Mouse (Mus musculus) CH12.LX (cell line): ENCODE results near the gene Ecel1. TPM values are rescaled to one million over a fixed set of nuclear protein-coding genes. Genes with fewer than 3 reads are reported as not detected.

ENCODE experiments used
- DNase-seq: peaks from one replicate; pipeline ENCODE4 v3.0.0-alpha.2; 2013; ENCODE audit errors: extremely low read depth
- H3K27ac ChIP-seq: 2 replicates; pipeline ENCODE4 v1.5.1; 2012; ENCODE audit warnings: low read depth, mild to moderate bottlenecking, control low read depth, moderate library complexity; ENCODE audit not compliant: insufficient read depth
- H3K27me3 ChIP-seq: replicated peaks from 2 replicates; pipeline ENCODE3; 2012; ENCODE audit warnings: inconsistent platforms
- H3K36me3 ChIP-seq, 2 experiments: replicated peaks in 1 of 2; 2 replicates each; pipeline versions ENCODE3 to v1.6.1; 2012; ENCODE audit warnings: inconsistent platforms in 1 of 2, low read length in 1 of 2, mild to moderate bottlenecking in 1 of 2, mixed read lengths in 1 of 2, moderate library complexity in 1 of 2; ENCODE audit not compliant: control insufficient read depth in 1 of 2, insufficient read depth in 1 of 2
- H3K4me1 ChIP-seq, 2 experiments: 2 replicates each; pipeline ENCODE4 v1.6.1; 2012; ENCODE audit warnings: inconsistent platforms in 1 of 2, moderate library complexity in 1 of 2; ENCODE audit not compliant: insufficient read depth in 2 of 2, control insufficient read depth in 1 of 2
- H3K4me2 ChIP-seq: 2 replicates; pipeline ENCODE4 v1.6.1; 2012; ENCODE audit warnings: low read depth, mild to moderate bottlenecking, control low read depth; ENCODE audit not compliant: poor library complexity, insufficient read depth, severe bottlenecking
- H3K4me3 ChIP-seq, 3 experiments: fragments of 150-350 bp in 1 of 3; sonication (generic) in 1 of 3; replicated peaks in 1 of 3; 2 replicates each; pipeline versions ENCODE3 to v1.5.1; 2011 to 2012; ENCODE audit warnings: low read depth in 2 of 3, low read length in 2 of 3, mild to moderate bottlenecking in 2 of 3, moderate library complexity in 2 of 3, control low read depth in 1 of 3, improper control_type of control experiment in 1 of 3, inconsistent platforms in 1 of 3, mixed read lengths in 1 of 3; ENCODE audit not compliant: poor library complexity in 1 of 3
- H3K79me2 ChIP-seq: replicated peaks from 2 replicates; pipeline ENCODE4 v1.6.1; 2012; ENCODE audit warnings: mild to moderate bottlenecking, moderate library complexity; ENCODE audit not compliant: control insufficient read depth, poor library complexity, insufficient read depth, severe bottlenecking; ENCODE audit errors: extremely low read depth
- H3K9ac ChIP-seq: 2 replicates; pipeline ENCODE4 v1.6.1; 2012; ENCODE audit warnings: low read depth, mild to moderate bottlenecking, control low read depth, moderate library complexity; ENCODE audit not compliant: insufficient read depth
- H3K9me3 ChIP-seq: replicated peaks from 2 replicates; pipeline ENCODE3; 2012; ENCODE audit warnings: low read length, inconsistent platforms, mixed read lengths
- CHD1 ChIP-seq: IDR thresholded peaks from 2 replicates; pipeline ENCODE4 v1.6.1; 2012; ENCODE audit warnings: low read depth, low read length, improper control_type of control experiment, inconsistent platforms
- CHD2 ChIP-seq: IDR thresholded peaks from 2 replicates; pipeline ENCODE4 v1.6.1; 2011; ENCODE audit warnings: low read length, improper control_type of control experiment
- CTCF ChIP-seq, 2 experiments: IDR thresholded peaks in 1 of 2; conservative IDR thresholded peaks in 1 of 2; 2 replicates each; pipeline ENCODE4 v1.5.1; 2011 to 2012; ENCODE audit warnings: low read depth in 2 of 2, low read length in 2 of 2, improper control_type of control experiment in 1 of 2, inconsistent platforms in 1 of 2, mild to moderate bottlenecking in 1 of 2, moderate library complexity in 1 of 2
- ELF1 ChIP-seq: IDR thresholded peaks from 2 replicates; pipeline ENCODE4 v1.6.1; 2014; ENCODE audit warnings: low read depth, mild to moderate bottlenecking, inconsistent platforms, low read length, improper control_type of control experiment
- GABPA ChIP-seq: IDR thresholded peaks from 2 replicates; pipeline ENCODE4 v1.6.1; 2012; ENCODE audit warnings: low read depth, low read length, improper control_type of control experiment, inconsistent platforms; ENCODE audit not compliant: insufficient replicate concordance
- IRF4 ChIP-seq: IDR thresholded peaks from 2 replicates; pipeline ENCODE4 v1.6.1; 2014; ENCODE audit warnings: low read depth, mild to moderate bottlenecking, inconsistent platforms, low read length, improper control_type of control experiment
- JUN ChIP-seq: IDR thresholded peaks from 2 replicates; pipeline ENCODE4 v1.6.1; 2011; ENCODE audit warnings: low read depth, mild to moderate bottlenecking, low read length, improper control_type of control experiment, moderate library complexity; ENCODE audit not compliant: insufficient read depth
- JUND ChIP-seq: conservative IDR thresholded peaks from 2 replicates; pipeline ENCODE4 v1.6.1; 2011; ENCODE audit warnings: low read depth, low read length, improper control_type of control experiment
- KAT2A ChIP-seq: IDR thresholded peaks from 2 replicates; pipeline ENCODE4 v1.6.1; 2012; ENCODE audit warnings: low read length, improper control_type of control experiment, inconsistent platforms; ENCODE audit not compliant: insufficient replicate concordance
- MAFK ChIP-seq: IDR thresholded peaks from 2 replicates; pipeline ENCODE4 v1.6.1; 2011; ENCODE audit warnings: low read length, improper control_type of control experiment; ENCODE audit not compliant: insufficient replicate concordance
- MAX ChIP-seq: IDR thresholded peaks from 2 replicates; pipeline ENCODE4 v1.6.1; 2011; ENCODE audit warnings: low read length, improper control_type of control experiment
- MAZ ChIP-seq: IDR thresholded peaks from 2 replicates; pipeline ENCODE4 v1.6.1; 2012; ENCODE audit warnings: low read depth, mild to moderate bottlenecking, inconsistent platforms, low read length, improper control_type of control experiment, moderate library complexity
- MXI1 ChIP-seq: IDR thresholded peaks from 2 replicates; pipeline ENCODE4 v1.6.1; 2011; ENCODE audit warnings: mild to moderate bottlenecking, low read depth, low read length, improper control_type of control experiment
- MYC ChIP-seq: IDR thresholded peaks from 2 replicates; pipeline ENCODE4 v1.6.1; 2011; ENCODE audit warnings: low read depth, mild to moderate bottlenecking, improper control_type of control experiment, low read length
- NELFE ChIP-seq: IDR thresholded peaks from 2 replicates; pipeline ENCODE4 v1.6.1; 2011; ENCODE audit warnings: low read depth, low read length, improper control_type of control experiment
- NRF1 ChIP-seq: IDR thresholded peaks from 2 replicates; pipeline ENCODE4 v1.6.1; 2014; ENCODE audit warnings: low read depth, mild to moderate bottlenecking, inconsistent platforms, low read length, improper control_type of control experiment, moderate library complexity
- PAX5 ChIP-seq: IDR thresholded peaks from 2 replicates; pipeline ENCODE4 v1.6.1; 2012; ENCODE audit warnings: low read length, inconsistent platforms, mixed read lengths
- POLR2AphosphoS2 ChIP-seq: IDR thresholded peaks from 2 replicates; pipeline ENCODE4 v1.6.1; 2011; ENCODE audit warnings: low read depth, low read length, improper control_type of control experiment
- RCOR1 ChIP-seq: conservative IDR thresholded peaks from 2 replicates; pipeline ENCODE4 v1.6.1; 2012; ENCODE audit warnings: low read depth, mild to moderate bottlenecking, inconsistent platforms, low read length, improper control_type of control experiment
- SIN3A ChIP-seq: IDR thresholded peaks from 2 replicates; pipeline ENCODE4 v1.6.1; 2012; ENCODE audit warnings: low read length, improper control_type of control experiment, inconsistent platforms
- SMC3 ChIP-seq: IDR thresholded peaks from 2 replicates; pipeline ENCODE4 v1.6.1; 2011; ENCODE audit warnings: low read depth, low read length, improper control_type of control experiment
- TBP ChIP-seq: conservative IDR thresholded peaks from 2 replicates; pipeline ENCODE4 v1.6.1; 2011; ENCODE audit warnings: low read depth, low read length, improper control_type of control experiment
- TCF12 ChIP-seq: IDR thresholded peaks from 2 replicates; pipeline ENCODE4 v1.6.1; 2014; ENCODE audit warnings: low read depth, mild to moderate bottlenecking, inconsistent platforms, low read length, improper control_type of control experiment
- UBTF ChIP-seq: IDR thresholded peaks from 2 replicates; pipeline ENCODE4 v1.6.1; 2012; ENCODE audit warnings: low read depth, mild to moderate bottlenecking, inconsistent platforms, low read length, improper control_type of control experiment, moderate library complexity
- USF2 ChIP-seq: conservative IDR thresholded peaks from 2 replicates; pipeline ENCODE4 v1.6.1; 2011; ENCODE audit warnings: low read depth, low read length, improper control_type of control experiment
- ZC3H11A ChIP-seq: IDR thresholded peaks from 2 replicates; pipeline ENCODE4 v1.6.1; 2012; ENCODE audit warnings: low read depth, mild to moderate bottlenecking, inconsistent platforms, low read length, improper control_type of control experiment
- ZKSCAN1 ChIP-seq: IDR thresholded peaks from 2 replicates; pipeline ENCODE4 v1.6.1; 2012; ENCODE audit warnings: low read depth, inconsistent platforms, low read length, improper control_type of control experiment, borderline replicate concordance
- ZMIZ1 ChIP-seq: IDR thresholded peaks from 2 replicates; pipeline ENCODE4 v1.6.1; 2012; ENCODE audit warnings: low read depth, mild to moderate bottlenecking, inconsistent platforms, low read length, improper control_type of control experiment
- dilution Hi-C: fragments of 300-500 bp; cut with MboI; formaldehyde crosslinking; loops from 2 replicates; pipeline ENCODE4 v1.14.3; 2020; ENCODE audit warnings: low sequenced_read_pairs; ENCODE audit not compliant: extremely low pct_unique_long_range_greater_than_20kb, extremely low pct_ligation_motif_present
- in situ Hi-C: fragments of 300-500 bp; cut with MboI; formaldehyde crosslinking; loops from 3 replicates; pipeline ENCODE4 v1.14.3; 2019; ENCODE audit warnings: low sequenced_read_pairs, low pct_ligation_motif_present, low pct_unique_long_range_greater_than_20kb, mixed read lengths
- polyA plus RNA-seq: library from polyadenylated mRNA; unstranded; fragments of >175 nt; gene quantifications from 2 replicates; pipeline ENCODE4 v1.2.1, GENCODE M21; 2012; ENCODE audit warnings: low read depth; ENCODE audit not compliant: insufficient read length
- total RNA-seq, 2 experiments: library from RNA; depleted of rRNA; stranded (reverse); fragments of 300-350 nt in 1 of 2; fragments of >200 nt in 1 of 2; gene quantifications; 2 replicates each; pipeline ENCODE4 v1.2.3; 2012 to 2014

Gene Ecel1
- total and polyA plus RNA-seq, 3 experiments = not detected

- Histone ChIP-seq H3K4me1 (peaks cover 4 to 27% of the 10 kb centered on the region in 2 experiments; a peak in 3 of 4 replicates), H3K36me3 (no peaks in the 10 kb centered on the region), H3K27me3 (peaks cover 13% of the 10 kb centered on the region), H3K79me2 (no peaks in the 10 kb centered on the region), H3K4me3 (no peak overlapping the region), H3K27ac (no peak overlapping the region), H3K9ac (no peak overlapping the region), H3K4me2 (no peak overlapping the region), H3K9me3 (no peaks in the 10 kb centered on the region)
- no peak for DNase-seq
- dilution Hi-C loops = no loop called here
- in situ Hi-C loops = loop anchor here (5.0 kb wide), 1 partner anchor 83 kb away; no protein-coding TSS in a partner anchor
- no peak for TF ChIP-seq GABPA
- no peak for TF ChIP-seq ZMIZ1
- TF ChIP-seq JUND = no peak
- TF ChIP-seq CTCF (conservative IDR thresholded peaks at IDR 0.05 in 1 of 2, IDR thresholded peaks at IDR 0.05 in 1 of 2; ENCODE audit: low read depth in 2 of 2, low read length in 2 of 2) = no peak
- TF ChIP-seq CHD1 = no peak
- TF ChIP-seq KAT2A = no peak
- no peak for TF ChIP-seq MYC
- TF ChIP-seq IRF4 = no peak
- no peak for TF ChIP-seq PAX5
- no peak for TF ChIP-seq NELFE
- no peak for TF ChIP-seq TCF12
- TF ChIP-seq ZC3H11A = no peak
- TF ChIP-seq CHD2 = no peak
- TF ChIP-seq MAX = no peak
- no peak for TF ChIP-seq MAFK
- no peak for TF ChIP-seq MXI1
- no peak for TF ChIP-seq JUN
- TF ChIP-seq NRF1 = no peak
- TF ChIP-seq SIN3A = no peak
- no peak for TF ChIP-seq RCOR1
These were observed 52.4 kb downstream of the Ecel1 start for GRCm38 (mm10) chr1:87103936-87104335.

GRCm38 (mm10) chr1:87102114-87102513 lies 54.2 kb downstream of the Ecel1 start:
- H3K9me3 ChIP-seq = no peaks in the 10 kb centered on the region
- peaks cover 8 to 30% of the 10 kb centered on the region in 2 experiments; a peak in 3 of 4 replicates for H3K4me1 ChIP-seq
- no peak overlapping the region for H3K9ac ChIP-seq
- DNase-seq = no peak
- H3K36me3 ChIP-seq = no peaks in the 10 kb centered on the region
- H3K27me3 ChIP-seq = peaks cover 25% of the 10 kb centered on the region
- dilution Hi-C loops (no loop called here), in situ Hi-C loops (loop anchor here (5.0 kb wide), 1 partner anchor 85 kb away; no protein-coding TSS in a partner anchor)
- no peaks in the 10 kb centered on the region for H3K79me2 ChIP-seq
- H3K4me3 ChIP-seq = no peak overlapping the region
- no peak overlapping the region for H3K27ac ChIP-seq
- no peak overlapping the region for H3K4me2 ChIP-seq
- no peak for TF ChIP-seq SMC3
- no peak for TF ChIP-seq KAT2A
- no peak for TF ChIP-seq JUND
- TF ChIP-seq PAX5 = no peak
- no peak for TF ChIP-seq ZC3H11A
- TF ChIP-seq JUN = no peak
- TF ChIP-seq TBP = no peak
- TF ChIP-seq USF2 = no peak
- TF ChIP-seq ELF1 = no peak
- no peak for TF ChIP-seq CHD2
- no peak for TF ChIP-seq MAZ
- no peak for TF ChIP-seq MAFK
- no peak for TF ChIP-seq TCF12
- no peak for TF ChIP-seq POLR2AphosphoS2
- TF ChIP-seq ZKSCAN1 = no peak
- no peak for TF ChIP-seq UBTF
- TF ChIP-seq MAX = no peak
- TF ChIP-seq NRF1 = no peak
- no peak for TF ChIP-seq ZMIZ1
